Mouse (Mus musculus) forelimb bud, embryonic 11.5 days (tissue): ENCODE results near the gene Gm11437.
A peak's percentile ranks its signal among the peaks of the same experiment; 100 is the strongest.

Source experiments
- DNase-seq: peaks from one replicate; pipeline ENCODE4 v3.0.0-alpha.2; 2012; ENCODE audit warnings: low read depth, low spot score

Gene Gm11437

DNA sequence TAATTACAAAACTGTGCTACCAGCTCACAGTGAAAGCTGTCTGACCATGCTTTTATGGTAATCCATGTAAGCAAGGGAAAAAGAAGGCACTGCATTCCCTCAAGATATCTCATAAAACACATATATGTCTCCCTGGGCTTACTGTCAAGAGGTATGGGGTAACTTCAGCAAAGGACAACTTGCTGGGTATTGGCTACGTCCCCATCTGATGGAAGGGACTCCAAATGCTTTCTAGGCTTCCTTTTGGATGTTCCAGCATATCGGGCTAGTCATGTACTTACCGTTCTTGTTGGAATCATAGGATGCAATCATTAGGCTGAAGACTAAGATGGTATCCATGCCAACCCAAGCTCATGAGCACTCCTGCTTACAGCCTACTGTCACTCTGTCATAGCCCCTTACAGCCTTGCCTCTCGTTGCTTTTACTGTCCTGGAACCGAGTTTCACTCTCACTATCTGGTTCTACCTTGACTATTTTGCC lies at the start of gene Gm11437:
Gene Gm11437 (minus strand): TSS at position 431 of the 481 bp plus-strand sequence.
- DNase-seq = no peak

DNA sequence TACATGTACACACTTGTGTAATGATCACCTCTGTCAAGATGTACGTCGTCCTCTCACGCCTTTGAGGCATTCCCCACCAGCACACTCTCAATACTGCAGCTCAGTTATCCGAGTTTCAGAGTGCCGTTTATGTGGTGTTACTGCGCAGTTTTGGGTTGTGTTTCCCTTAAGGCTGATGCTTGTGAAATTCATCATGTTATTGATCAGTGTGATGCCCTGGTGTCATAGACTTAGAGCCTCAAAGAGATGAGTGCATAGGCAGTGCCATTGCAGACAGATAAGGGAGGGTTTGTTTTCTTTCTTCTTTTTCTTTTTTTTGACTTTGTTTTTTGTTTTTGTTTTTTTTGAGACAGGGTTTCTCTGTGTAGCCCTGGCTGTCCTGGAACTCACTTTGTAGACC lies 43.6 kb upstream of the Gm11437 start:
- no peak for DNase-seq

DNA sequence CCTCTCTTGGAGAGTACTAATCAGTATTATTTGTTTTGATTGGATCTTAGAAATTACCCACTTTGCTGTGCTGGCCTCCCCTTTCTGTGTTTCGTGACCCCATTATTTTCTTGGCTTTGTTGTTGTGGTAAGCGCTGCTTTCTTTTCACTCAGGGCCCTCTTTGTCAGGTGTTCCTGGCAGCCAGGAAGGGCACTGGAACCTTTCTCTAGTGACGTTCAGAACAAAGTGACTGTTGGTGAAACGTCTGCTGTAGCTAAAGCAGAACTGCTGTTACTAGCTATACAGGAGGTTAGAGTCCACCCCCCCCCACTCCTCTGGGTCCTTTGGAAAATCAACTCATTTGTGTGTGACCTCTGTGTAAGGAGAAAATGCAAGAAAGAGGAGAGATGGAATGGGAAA lies 38.5 kb upstream of the Gm11437 start:
- DNase-seq = no peak

DNA sequence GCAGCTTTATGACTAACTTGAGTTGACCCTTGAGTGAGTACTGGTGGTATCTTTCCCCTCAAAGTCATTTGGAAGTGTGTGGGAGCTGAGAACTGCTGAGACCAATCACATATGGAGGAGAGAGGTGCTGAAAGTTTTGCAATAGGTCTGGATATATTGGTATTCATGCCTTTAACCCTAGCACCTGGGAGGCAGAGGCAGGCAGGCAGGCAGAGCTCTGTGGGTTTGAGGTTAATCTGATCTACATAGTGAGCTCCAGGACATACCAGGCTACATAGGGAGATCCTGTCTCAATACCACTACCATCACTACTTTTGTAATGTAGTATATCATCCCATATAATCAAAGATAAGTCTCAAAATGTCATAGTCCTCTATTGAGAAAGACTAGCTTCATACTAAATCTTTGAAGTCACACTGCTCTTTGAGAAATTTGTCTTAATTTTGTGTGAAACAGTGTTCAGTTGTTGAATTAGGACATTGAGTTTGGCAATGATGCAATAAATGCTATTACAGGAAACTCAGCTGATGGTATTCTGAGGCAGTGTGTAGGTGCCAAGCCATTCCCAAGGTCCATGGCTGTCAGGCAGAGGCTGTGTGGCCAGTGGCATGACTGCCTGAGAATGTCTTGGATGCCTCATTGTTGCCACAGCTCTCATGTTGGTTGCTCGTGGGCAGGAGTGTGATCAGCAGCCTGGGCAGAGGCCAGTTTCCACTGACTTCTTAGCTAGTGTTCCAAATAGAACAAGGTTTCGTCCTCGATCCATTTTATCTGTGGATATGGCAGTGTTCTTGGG lies 30.5 kb upstream of the Gm11437 start:
- no peak for DNase-seq

DNA sequence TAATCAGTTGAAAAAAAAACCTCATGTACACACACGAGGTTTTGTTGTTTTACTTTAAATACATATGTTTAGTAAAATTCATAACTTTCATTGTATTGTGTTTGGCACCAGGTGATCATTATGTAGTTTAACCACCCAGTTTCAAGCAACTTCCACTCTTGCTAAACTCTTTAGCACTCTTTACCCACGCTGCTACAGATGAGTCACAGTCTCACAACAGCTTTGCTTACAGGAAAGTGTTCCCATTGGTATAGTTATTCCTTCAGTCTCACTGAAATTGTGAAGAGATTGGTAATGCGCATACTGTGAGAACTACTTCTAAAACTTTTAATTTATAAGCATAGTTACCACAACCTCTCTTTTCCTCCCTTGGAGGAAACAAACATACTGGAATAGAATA lies 27.5 kb upstream of the Gm11437 start:
- DNase-seq = no peak

DNA sequence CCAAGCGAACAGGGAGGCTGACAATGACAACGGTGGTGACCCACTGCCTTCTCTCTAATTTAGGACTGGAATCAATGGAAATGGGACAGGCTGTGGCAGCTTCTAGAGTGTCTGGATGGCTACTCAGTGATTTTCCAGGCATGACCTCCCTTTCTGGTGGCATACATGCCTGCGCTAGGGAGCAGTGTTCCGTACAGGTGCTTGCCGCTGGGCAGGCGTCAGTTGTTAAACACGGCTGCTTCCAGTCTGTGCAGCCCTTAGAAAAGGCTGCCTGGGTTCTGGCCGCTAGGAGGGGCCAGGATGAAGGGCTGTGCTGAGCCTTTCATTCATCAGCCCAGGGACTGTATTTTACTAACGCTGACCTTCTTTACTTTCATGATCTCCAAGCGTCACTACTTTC lies 26.0 kb upstream of the Gm11437 start:
- DNase-seq = no peak

DNA sequence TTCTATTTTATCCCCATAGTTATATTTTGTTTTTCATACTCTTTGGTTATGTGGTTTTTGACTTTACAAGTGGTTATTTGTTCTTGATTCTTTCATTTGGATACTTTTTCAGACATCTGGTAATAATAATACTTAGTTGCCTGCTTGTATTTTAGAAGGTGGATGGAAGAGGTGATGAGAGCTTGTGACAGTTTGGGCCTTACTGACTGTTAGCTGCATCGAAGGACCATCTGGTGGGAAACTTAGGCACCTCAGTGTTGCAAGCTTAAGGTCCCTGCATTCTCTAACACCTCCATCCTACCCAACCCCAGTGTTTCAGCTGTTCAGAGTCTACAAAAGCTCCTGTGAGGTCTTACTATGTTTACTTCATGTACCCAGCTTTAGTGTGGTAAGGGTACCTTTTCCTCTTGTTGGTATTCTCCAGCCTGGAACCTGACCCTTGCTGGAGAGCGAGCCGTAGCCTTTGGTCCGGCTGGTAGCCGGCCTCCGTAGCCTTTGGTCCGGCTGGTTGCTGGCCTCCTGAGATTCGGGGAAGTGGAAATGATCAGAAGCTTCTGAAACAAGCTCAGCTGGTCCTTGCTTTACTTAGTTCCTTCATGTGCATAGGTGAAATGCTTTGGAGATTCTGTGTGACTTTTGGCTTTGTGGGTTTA lies 23.4 kb upstream of the Gm11437 start:
- peak; percentile 64 for DNase-seq

DNA sequence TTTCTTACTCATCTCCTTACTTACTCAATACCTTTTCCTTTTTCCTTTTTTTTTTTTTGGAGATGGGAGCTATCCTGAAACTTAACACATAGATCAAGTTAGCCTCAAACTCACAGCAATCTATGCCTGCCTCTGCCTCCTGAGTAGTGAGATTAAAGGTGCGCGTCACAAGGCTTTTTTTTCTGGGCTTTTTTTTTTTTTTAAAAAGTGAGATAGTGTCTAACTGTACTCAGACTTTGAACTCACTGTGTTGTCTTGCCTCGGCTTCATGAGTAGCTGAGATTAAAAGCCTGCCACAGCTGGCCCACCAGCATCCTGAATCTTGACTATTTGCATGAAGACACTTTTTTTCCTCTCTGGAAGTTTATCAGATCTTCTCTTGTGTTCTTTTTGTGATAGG lies 21.3 kb upstream of the Gm11437 start:
- DNase-seq = no peak

DNA sequence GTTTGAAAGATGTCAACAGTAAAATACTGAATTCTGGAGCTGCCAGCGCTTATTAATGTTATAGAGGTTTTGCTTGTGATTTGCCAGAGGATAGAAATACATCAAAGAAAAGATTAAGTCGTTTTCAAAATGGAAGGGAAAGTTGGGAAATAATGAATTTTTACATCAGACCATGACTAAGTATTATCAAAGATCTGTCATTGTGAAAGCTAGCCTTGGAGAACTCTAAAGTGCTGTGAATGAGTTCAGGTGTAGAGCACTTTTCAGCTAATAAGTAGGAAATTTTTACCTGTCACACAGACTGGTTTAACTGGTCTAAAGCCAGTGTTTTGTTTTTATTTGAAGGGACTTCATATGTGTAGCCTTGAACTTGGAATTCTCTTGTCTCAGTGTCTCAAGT lies 14.0 kb upstream of the Gm11437 start:
- DNase-seq = no peak

DNA sequence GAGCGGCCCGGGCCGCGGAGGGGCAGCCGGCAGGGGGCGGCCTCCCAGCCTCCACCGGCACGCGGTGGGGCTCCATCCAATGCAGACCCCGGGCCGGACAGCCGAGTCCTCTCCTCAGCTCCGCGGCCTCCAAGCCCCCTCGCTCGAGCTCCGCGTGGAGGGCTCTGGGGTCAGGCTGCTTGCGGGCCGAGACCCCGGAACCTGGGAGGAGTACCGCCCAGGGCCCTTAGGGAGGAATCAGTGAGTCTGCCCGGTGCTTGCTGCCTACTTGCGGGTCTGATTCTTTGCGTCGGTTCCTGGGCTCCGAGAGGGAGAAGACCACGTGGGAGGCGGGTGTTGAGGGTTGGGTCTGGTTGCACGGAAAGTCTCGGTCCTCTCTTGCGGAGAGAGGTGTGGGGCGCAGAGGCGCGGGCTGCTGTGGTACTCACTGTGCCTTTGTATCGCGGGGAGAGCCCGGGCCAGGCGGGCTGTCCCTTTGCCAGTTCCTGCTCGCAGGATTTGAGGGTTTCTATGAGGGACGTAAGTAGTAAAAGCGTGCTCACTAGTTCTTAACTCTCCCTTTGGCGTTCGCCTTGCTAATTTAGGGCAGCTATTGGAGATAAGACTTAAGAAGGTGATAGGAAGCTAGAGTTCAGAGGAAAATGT lies 12.8 kb upstream of the Gm11437 start:
- DNase-seq = peak; percentile 80

DNA sequence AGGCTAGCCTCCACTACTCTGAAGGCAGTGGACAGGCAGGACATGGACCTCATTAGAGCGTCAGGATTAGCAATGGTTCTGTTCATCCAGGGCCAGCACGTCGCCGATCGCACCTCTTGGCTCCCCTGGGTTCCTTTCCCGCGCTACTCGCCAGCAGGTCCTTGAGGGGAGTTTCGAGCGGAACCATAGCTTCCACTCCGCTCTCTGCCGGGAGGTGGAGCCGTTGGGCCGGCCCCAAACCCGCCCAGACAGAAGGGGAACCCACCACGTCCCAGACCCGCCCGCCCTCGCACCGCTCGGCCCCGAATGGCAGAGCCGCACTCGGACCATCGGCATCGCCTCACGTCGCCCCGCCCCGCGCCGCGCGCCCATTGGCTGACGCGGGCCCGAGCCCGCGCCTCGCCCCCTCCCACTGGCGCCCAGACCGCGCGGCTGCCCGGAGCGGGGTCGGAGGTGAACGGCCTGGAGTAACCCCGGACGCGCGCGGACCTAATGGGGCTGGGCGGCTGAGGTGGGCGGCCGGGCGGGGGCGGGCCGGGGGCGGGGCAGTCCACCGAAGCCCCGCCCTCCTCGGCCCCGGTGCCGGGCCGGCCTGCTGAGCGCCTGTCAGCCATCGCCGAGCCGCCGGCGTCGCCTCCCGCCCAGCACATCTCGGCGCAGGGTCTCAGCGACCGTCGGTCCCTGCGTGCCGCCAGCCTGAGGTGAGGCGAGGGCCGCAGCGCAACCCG lies 12.1 kb upstream of the Gm11437 start:
- peak; percentile 95 for DNase-seq

DNA sequence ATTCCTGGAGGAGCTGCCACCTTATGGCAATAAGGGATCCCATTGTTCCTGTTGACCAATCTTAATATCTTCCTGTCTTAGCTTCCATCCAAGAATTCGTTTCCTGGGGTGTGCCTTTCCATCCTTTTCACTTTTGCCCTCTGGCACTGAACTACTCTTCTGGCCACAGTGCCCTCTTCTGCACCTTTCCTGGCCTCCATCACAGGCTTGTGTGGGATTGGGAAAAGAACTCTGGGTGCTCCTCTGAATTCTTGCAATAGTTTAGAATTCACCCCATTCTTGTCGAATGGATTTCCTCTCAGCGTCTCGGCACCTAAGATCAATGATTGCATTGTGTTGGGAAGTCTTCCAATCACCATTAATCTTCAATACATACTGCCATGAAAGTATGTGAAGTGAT lies 11.3 kb upstream of the Gm11437 start:
- no peak for DNase-seq

DNA sequence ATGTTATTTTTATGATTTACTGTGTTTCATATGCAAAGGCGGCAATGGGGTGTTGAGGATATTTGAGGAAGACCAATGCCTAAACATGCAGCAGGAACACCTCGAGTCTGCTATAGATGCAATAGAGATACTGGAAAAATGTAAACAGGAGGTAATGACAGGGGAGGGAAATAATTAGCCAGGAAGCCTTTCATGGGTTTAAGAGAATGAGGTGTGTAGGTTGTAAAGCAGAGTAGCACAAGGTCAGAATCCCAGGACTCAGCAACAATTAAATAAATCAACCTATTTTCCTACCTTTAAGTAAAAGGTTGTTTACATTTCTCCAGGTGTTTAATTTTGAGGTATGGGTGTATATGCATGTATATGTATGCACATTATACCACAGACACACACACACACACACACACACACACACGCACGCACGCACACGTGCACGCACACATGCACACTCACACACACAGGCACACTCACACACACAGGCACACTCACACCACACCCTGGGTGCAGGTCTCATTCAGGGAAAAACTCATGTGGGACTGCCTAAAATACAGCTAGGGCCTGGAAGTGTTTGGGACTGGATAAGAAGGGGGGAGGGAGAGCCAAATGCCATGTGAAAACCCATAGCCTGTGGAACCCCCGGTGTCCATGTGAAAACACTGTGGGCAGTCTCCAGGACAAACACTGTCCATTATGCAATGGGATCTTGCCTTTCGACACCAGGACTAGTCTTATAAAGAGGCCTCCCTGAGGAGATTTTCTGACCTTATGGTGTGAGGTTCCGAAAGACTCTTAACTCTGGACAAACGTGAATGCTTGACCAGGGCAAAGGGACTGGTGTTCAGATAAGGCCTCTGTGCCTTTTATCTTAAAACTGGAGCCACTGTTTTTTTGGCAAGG lies 5.5 kb upstream of the Gm11437 start:
- DNase-seq = no peak

DNA sequence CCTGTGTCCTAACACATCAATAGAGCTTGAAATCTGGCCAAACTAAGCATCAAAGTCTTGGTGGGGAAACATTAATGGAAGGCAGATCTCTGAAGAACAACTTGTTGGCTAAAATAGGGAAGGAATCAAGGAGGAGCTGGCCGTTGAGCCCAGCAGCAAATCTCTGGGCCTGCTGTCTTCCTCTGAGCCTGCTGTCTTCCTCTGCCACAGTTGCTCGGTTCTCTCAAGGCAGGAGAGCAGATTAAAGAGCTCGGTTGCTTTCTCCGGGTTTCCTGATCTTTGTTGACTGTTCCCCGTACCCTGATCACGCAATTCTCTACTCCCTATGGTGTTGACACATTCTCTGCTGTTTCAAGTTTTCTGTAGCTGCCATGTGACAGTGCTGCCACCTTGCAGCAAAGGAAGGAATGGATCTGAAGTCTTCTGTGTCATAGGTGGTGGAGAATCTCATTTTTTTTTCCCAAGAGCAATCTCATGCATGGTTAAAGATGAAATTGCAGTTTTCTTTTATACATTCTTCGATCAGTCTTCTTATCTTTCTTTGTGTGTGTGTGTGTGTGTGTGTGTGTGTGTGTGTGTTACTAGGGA lies 1.5 kb upstream of the Gm11437 start:
- no peak for DNase-seq

DNA sequence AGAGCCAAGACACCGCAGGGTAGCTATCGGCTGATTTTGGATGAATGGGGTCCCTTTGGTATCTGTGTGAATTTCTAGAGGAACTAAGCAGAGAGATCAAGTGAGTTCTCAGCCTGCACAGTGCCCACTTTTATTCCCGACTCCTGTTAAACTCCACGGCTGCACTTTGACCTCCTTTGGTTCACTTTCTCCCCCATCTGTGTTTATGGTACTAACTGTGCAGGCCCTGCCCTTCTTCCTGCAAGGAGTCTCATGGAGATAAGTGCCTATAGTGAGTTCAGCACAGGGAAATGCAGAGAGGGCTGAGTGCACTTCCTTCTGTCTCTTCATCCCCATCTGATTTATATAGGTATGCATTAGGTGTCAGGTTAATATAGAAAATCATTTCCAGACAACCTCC lies 2.7 kb downstream of the Gm11437 start:
- no peak for DNase-seq

DNA sequence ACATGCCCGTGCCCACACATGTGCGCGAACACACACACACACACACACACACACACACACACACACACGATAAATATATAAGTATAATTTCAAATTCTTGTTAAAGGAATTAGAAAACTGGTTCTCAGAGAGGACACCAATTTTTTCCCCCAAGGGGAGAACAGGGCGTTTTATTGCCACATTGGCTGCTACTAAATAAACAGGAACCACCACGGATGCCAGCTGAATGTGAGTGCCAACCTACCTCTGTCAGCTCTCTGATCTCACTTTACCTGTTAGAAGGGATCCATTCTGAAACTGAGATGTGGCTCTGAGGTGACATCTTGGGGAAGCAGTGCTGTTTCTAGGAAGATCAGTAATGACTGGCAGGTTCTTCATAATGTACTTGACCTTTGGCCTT lies 3.2 kb downstream of the Gm11437 start:
- no peak for DNase-seq

DNA sequence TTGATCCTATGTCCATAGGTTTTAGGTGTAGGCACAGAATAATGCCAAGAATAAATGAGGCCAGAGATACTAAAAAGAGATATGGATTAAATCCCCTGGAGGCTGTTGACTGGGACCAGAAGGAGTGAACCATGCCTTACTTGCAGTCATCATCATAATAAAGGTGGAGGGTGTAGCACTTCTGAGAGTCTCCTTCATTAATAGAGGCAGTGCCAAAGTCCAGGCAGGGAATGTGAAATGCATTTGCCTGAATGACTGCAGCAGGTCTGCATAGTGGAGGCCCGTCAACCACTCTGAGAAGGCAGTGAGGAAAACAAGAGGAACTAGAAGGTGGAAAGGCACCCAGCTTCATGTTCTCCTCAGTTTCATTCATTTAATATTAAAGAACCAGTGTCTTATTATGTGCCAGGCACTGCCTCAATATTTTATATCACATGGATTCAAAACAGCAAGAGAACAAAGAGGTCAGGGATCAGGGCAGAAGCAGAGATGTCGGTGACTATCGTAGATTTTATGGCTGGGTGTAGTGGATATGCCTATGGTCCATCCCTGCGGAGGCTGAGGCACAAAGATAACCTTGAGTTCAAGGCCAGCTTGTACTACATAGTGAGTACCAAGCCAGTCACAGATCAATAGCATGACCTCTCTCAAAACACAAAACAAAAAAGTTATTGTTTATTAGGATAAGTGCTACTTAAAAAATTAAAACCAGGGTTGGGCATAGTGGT lies 10.6 kb downstream of the Gm11437 start:
- DNase-seq = no peak

DNA sequence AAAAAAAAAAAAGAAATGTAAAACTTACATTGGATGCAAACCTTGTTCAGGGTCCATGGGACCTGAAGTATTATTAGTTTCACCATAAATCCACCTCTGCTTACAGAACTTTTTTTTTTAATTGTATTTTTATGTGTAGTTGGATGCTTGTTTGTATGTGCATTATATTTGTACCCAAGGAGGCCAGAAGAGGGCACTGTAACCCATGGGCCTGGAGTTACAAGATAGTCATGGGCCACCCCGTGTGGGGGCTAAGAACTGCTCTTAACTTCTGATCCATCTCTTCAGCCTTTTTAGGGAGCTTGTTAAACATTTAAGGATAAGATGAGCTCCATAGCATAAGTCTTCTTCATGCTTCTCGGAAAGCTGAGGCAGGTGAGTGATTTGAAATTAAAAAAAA lies 16.4 kb downstream of the Gm11437 start:
- DNase-seq = no peak

DNA sequence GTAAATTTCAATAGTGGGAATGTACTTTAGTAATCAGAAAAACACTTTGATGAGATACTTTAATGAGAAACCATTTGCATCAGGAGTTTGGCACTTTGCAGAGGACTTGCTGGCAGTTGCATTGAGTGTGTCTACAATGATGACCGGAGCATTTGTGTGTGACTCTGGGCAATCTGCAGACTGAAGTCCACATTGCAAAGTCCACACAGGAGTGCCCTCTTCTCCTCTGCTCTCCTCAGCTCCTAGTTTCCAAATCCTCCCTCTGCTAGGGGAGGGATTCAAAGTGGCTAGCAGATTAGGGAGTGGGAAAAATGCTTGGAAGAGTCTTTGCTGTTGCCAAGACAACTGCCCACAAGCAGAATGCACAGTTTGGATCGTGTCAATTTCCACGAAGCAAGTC lies 21.2 kb downstream of the Gm11437 start:
- no peak for DNase-seq

DNA sequence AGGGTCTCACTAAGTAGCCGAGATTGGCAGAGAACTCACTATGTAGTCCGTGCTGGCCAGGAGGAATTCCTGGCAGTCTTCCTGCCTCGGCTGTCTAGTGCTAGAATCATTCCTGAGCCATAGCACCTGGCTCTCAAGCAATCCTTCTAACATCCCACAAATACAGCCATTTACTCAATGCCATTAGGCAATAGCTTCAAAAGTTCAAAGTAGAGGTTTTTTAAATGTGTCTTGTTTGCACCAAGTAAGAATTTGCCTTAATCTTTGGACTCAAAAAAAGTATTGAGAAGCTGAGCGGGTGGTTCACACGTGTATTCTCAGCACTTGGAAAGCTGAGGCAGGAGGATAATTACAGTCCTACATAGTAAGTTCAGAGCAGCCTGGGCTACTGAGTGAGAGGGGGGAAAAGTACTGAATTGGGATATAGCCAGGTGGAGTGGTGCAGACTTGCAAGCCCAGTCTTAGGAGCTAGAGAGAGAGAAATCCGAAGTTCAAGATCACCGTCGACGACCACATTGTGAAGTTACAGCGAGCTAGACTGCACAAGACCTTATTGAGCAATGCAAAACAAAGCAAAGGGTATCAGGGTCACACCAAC lies 22.0 kb downstream of the Gm11437 start:
- no peak for DNase-seq
